8 mouse cellular contexts compared by ENCODE assay signal in genomic region chr4:155901205-155901604, GRCm38 (mm10). TPM values are rescaled to one million over a fixed set of nuclear protein-coding genes. Genes with fewer than 3 reads are reported as not detected.
DNase-seq lines count a peak whose midpoint lies in the region; ATAC-seq and TF ChIP-seq lines count a peak whose summit lies in the region.

No protein-coding gene starts in this region.

- peak; percentile 14 for DNase-seq in forebrain, embryonic 14.5 days (ENCODE audit: low spot score)
- peak; percentile 67 for DNase-seq in midbrain, postnatal 0 days (ENCODE audit: low spot score)
- DNase-seq in midbrain, embryonic 10.5 days (ENCODE audit: low spot score), result no peak
- peak; percentile 55 to 62 for DNase-seq in heart, postnatal 14 days
- DNase-seq in lung, postnatal 14 days, result peak; percentile 63
- DNase-seq in embryo, embryonic 10 days (ENCODE audit: low spot score), result no peak

- no peak overlapping the region for H3K27ac ChIP-seq in forebrain, embryonic 14.5 days (ENCODE audit: low read depth, low read length)
- no peak overlapping the region for H3K27ac ChIP-seq in forebrain, embryonic 16.5 days (ENCODE audit: low read length)
- no peak overlapping the region for H3K27ac ChIP-seq in midbrain, postnatal 0 days (ENCODE audit: low read depth, low read length)
- H3K27ac ChIP-seq in midbrain, embryonic 10.5 days (replicated peaks), result no peak overlapping the region

- H3K9me3 ChIP-seq in forebrain, embryonic 14.5 days (replicated peaks; ENCODE audit: control insufficient read depth, low read length), result no peaks in the 10 kb centered on the region
- no peaks in the 10 kb centered on the region for H3K9me3 ChIP-seq in forebrain, embryonic 16.5 days (ENCODE audit: control insufficient read depth, low read length)
- H3K9me3 ChIP-seq in midbrain, postnatal 0 days (ENCODE audit: low read length), result no peaks in the 10 kb centered on the region
- no peaks in the 10 kb centered on the region for H3K9me3 ChIP-seq in midbrain, embryonic 10.5 days (replicated peaks)

- no peak overlapping the region for H3K4me2 ChIP-seq in forebrain, embryonic 14.5 days (ENCODE audit: low read length)
- H3K4me2 ChIP-seq in forebrain, embryonic 16.5 days (ENCODE audit: low read length), result no peak overlapping the region
- no peak overlapping the region for H3K4me2 ChIP-seq in midbrain, postnatal 0 days (ENCODE audit: low read depth, low read length, poor library complexity, severe bottlenecking)

- peaks cover 94% of the 10 kb centered on the region for H3K36me3 ChIP-seq in forebrain, embryonic 14.5 days (ENCODE audit: control insufficient read depth, insufficient read depth, low read length)
- peaks cover 79% of the 10 kb centered on the region for H3K36me3 ChIP-seq in forebrain, embryonic 16.5 days (ENCODE audit: control insufficient read depth, insufficient read depth)
- peaks cover 83% of the 10 kb centered on the region for H3K36me3 ChIP-seq in midbrain, postnatal 0 days (ENCODE audit: insufficient read depth, low read length)
- peaks cover 96% of the 10 kb centered on the region for H3K36me3 ChIP-seq in midbrain, embryonic 10.5 days

- intact Hi-C loops in heart, postnatal 14 days (cut with DNase I), result no loop called here

- H3K9ac ChIP-seq in forebrain, embryonic 14.5 days (ENCODE audit: low read length), result no peak overlapping the region
- no peak overlapping the region for H3K9ac ChIP-seq in forebrain, embryonic 16.5 days (replicated peaks; ENCODE audit: low read depth, low read length)
- H3K9ac ChIP-seq in midbrain, postnatal 0 days (replicated peaks; ENCODE audit: low read length, poor library complexity, severe bottlenecking), result no peak overlapping the region

- WGBS in forebrain, embryonic 14.5 days, result 69% methylated on average over 3 of the region's 3 CpGs
- 63% methylated on average over 3 of the region's 3 CpGs for WGBS in forebrain, embryonic 16.5 days
- 83% methylated on average over 3 of the region's 3 CpGs for WGBS in midbrain, postnatal 0 days
- 82% methylated on average over 3 of the region's 3 CpGs for WGBS in midbrain, embryonic 10.5 days

- no peaks in the 10 kb centered on the region for H3K27me3 ChIP-seq in forebrain, embryonic 14.5 days (replicated peaks; ENCODE audit: control insufficient read depth, insufficient read depth, low read length)
- no peaks in the 10 kb centered on the region for H3K27me3 ChIP-seq in forebrain, embryonic 16.5 days (replicated peaks; ENCODE audit: control insufficient read depth, insufficient read depth, low read length)
- H3K27me3 ChIP-seq in midbrain, postnatal 0 days (ENCODE audit: insufficient read depth, low read length), result no peaks in the 10 kb centered on the region
- H3K27me3 ChIP-seq in midbrain, embryonic 10.5 days (ENCODE audit: low read depth, poor library complexity, severe bottlenecking), result no peaks in the 10 kb centered on the region

- ATAC-seq in forebrain, embryonic 14.5 days, result no peak
- ATAC-seq in forebrain, embryonic 16.5 days, result no peak
- no peak for ATAC-seq in midbrain, postnatal 0 days (ENCODE audit: low FRiP score)
- ATAC-seq in erythroblast, adult 5-6 weeks (replicated peaks; ENCODE audit: low FRiP score, poor library complexity, severe bottlenecking), result no peak

- no peaks in the 10 kb centered on the region for H3K4me1 ChIP-seq in forebrain, embryonic 14.5 days (ENCODE audit: control insufficient read depth, insufficient read depth, low read length)
- H3K4me1 ChIP-seq in forebrain, embryonic 16.5 days (replicated peaks; ENCODE audit: control insufficient read depth, insufficient read depth, low read length), result no peaks in the 10 kb centered on the region
- no peaks in the 10 kb centered on the region for H3K4me1 ChIP-seq in midbrain, postnatal 0 days (ENCODE audit: insufficient read depth, low read length)
- no peaks in the 10 kb centered on the region for H3K4me1 ChIP-seq in midbrain, embryonic 10.5 days

- H3K4me3 ChIP-seq in forebrain, embryonic 14.5 days (ENCODE audit: low read depth, low read length), result no peak overlapping the region
- H3K4me3 ChIP-seq in forebrain, embryonic 16.5 days (replicated peaks; ENCODE audit: low read length), result no peak overlapping the region
- no peak overlapping the region for H3K4me3 ChIP-seq in midbrain, postnatal 0 days (ENCODE audit: low read depth, low read length)
- no peak overlapping the region for H3K4me3 ChIP-seq in midbrain, embryonic 10.5 days

- no peak for TF ChIP-seq CTCF in midbrain, postnatal 0 days (IDR thresholded peaks at IDR 0.05)

RNA-seq across cellular contexts. Expression of gene Acap3, which starts 9.6 kb away (rescaled TPM):
- polyA plus RNA-seq in forebrain, embryonic 14.5 days (2014; fragmentation: Nextera tagmentation; extraction: Ambion mirVana), result 60.5 and 77.0 TPM in 2 replicates
- 94.8 and 101 TPM in 2 replicates for polyA plus RNA-seq in forebrain, embryonic 16.5 days (2015; fragmentation: Nextera tagmentation; extraction: Ambion mirVana)
- total RNA-seq in midbrain, postnatal 0 days (2014; rRNA removed), result 82.6 and 99.3 TPM in 2 replicates
- 63.3 and 64.5 TPM in 2 replicates for polyA plus RNA-seq in midbrain, postnatal 0 days (2015; fragmentation: Nextera tagmentation; extraction: Ambion mirVana)
- polyA plus RNA-seq in midbrain, embryonic 10.5 days (2016; fragmentation: Nextera tagmentation; extraction: Ambion mirVana), result 24.3 and 38.4 TPM in 2 replicates
- total RNA-seq in heart, postnatal 14 days (2021), result 10 to 100 TPM; 19.6 to 21.6 TPM
- 5.6 and 10.0 TPM in 2 replicates for total RNA-seq in erythroblast, adult 5-6 weeks (2015; ENCODE audit: low replicate concordance)
- total RNA-seq in erythroblast, adult 5-6 weeks (2017; ENCODE audit: low replicate concordance), result 4.3 and 23.7 TPM in 2 replicates

RNA-seq across cellular contexts. Expression of gene Pusl1, which starts 9.6 kb away (rescaled TPM):
- polyA plus RNA-seq in forebrain, embryonic 14.5 days (2014; fragmentation: Nextera tagmentation; extraction: Ambion mirVana), result 46.5 and 52.8 TPM in 2 replicates
- 68.0 and 70.3 TPM in 2 replicates for polyA plus RNA-seq in forebrain, embryonic 16.5 days (2015; fragmentation: Nextera tagmentation; extraction: Ambion mirVana)
- 71.9 and 95.9 TPM in 2 replicates for total RNA-seq in midbrain, postnatal 0 days (2014; rRNA removed)
- polyA plus RNA-seq in midbrain, postnatal 0 days (2015; fragmentation: Nextera tagmentation; extraction: Ambion mirVana), result 54.3 and 54.5 TPM in 2 replicates
- 50.7 and 53.4 TPM in 2 replicates for polyA plus RNA-seq in midbrain, embryonic 10.5 days (2016; fragmentation: Nextera tagmentation; extraction: Ambion mirVana)
- 10 to 100 TPM; 14.8 to 18.0 TPM for total RNA-seq in heart, postnatal 14 days (2021)
- 2.3 and 5.9 TPM in 2 replicates for total RNA-seq in erythroblast, adult 5-6 weeks (2015; ENCODE audit: low replicate concordance)
- total RNA-seq in erythroblast, adult 5-6 weeks (2017; ENCODE audit: low replicate concordance), result 2.2 and 5.3 TPM in 2 replicates

RNA-seq across cellular contexts. Expression of gene Ints11, which starts 31.9 kb away (rescaled TPM):
- polyA plus RNA-seq in forebrain, embryonic 14.5 days (2014; fragmentation: Nextera tagmentation; extraction: Ambion mirVana), result 94.6 and 102 TPM in 2 replicates
- polyA plus RNA-seq in forebrain, embryonic 16.5 days (2015; fragmentation: Nextera tagmentation; extraction: Ambion mirVana), result 89.8 and 100 TPM in 2 replicates
- 45.0 and 56.0 TPM in 2 replicates for total RNA-seq in midbrain, postnatal 0 days (2014; rRNA removed)
- 53.6 and 56.0 TPM in 2 replicates for polyA plus RNA-seq in midbrain, postnatal 0 days (2015; fragmentation: Nextera tagmentation; extraction: Ambion mirVana)
- 114 and 116 TPM in 2 replicates for polyA plus RNA-seq in midbrain, embryonic 10.5 days (2016; fragmentation: Nextera tagmentation; extraction: Ambion mirVana)
- total RNA-seq in heart, postnatal 14 days (2021), result 10 to 100 TPM; 16.9 to 19.5 TPM
- 5.6 and 10.0 TPM in 2 replicates for total RNA-seq in erythroblast, adult 5-6 weeks (2015; ENCODE audit: low replicate concordance)
- 7.8 and 8.5 TPM in 2 replicates for total RNA-seq in erythroblast, adult 5-6 weeks (2017; ENCODE audit: low replicate concordance)

RNA-seq across cellular contexts. Expression of gene Cptp, which starts 32.0 kb away (rescaled TPM):
- polyA plus RNA-seq in forebrain, embryonic 14.5 days (2014; fragmentation: Nextera tagmentation; extraction: Ambion mirVana), result 28.3 and 29.5 TPM in 2 replicates
- 22.5 and 23.8 TPM in 2 replicates for polyA plus RNA-seq in forebrain, embryonic 16.5 days (2015; fragmentation: Nextera tagmentation; extraction: Ambion mirVana)
- 35.3 and 43.7 TPM in 2 replicates for total RNA-seq in midbrain, postnatal 0 days (2014; rRNA removed)
- 27.3 and 32.1 TPM in 2 replicates for polyA plus RNA-seq in midbrain, postnatal 0 days (2015; fragmentation: Nextera tagmentation; extraction: Ambion mirVana)
- polyA plus RNA-seq in midbrain, embryonic 10.5 days (2016; fragmentation: Nextera tagmentation; extraction: Ambion mirVana), result 21.6 and 24.6 TPM in 2 replicates
- 10 to 100 TPM in 1 of 2 experiments, 1 to 10 TPM in 1; 9.9 to 10.6 TPM for total RNA-seq in heart, postnatal 14 days (2021)
- total RNA-seq in erythroblast, adult 5-6 weeks (2015; ENCODE audit: low replicate concordance), result 1.5 and 1.7 TPM in 2 replicates
- total RNA-seq in erythroblast, adult 5-6 weeks (2017; ENCODE audit: low replicate concordance), result 2.5 and 6.4 TPM in 2 replicates

RNA-seq across cellular contexts. Expression of gene Tas1r3, which starts 38.0 kb away (rescaled TPM):
- polyA plus RNA-seq in forebrain, embryonic 14.5 days (2014; fragmentation: Nextera tagmentation; extraction: Ambion mirVana), result 0.46 and 0.61 TPM in 2 replicates
- polyA plus RNA-seq in forebrain, embryonic 16.5 days (2015; fragmentation: Nextera tagmentation; extraction: Ambion mirVana), result 0.72 and 0.84 TPM in 2 replicates
- total RNA-seq in midbrain, postnatal 0 days (2014; rRNA removed), result 0.38 and 1.2 TPM in 2 replicates
- 0.12 and 0.22 TPM in 2 replicates for polyA plus RNA-seq in midbrain, postnatal 0 days (2015; fragmentation: Nextera tagmentation; extraction: Ambion mirVana)
- polyA plus RNA-seq in midbrain, embryonic 10.5 days (2016; fragmentation: Nextera tagmentation; extraction: Ambion mirVana), result 0.22 and 0.41 TPM in 2 replicates
- total RNA-seq in heart, postnatal 14 days (2021), result under 1 TPM; 0.26 to 0.32 TPM
- total RNA-seq in erythroblast, adult 5-6 weeks (2015; ENCODE audit: low replicate concordance), result not detected in 2 replicates
- 0.14 and 0.85 TPM in 2 replicates for total RNA-seq in erythroblast, adult 5-6 weeks (2017; ENCODE audit: low replicate concordance)

Comparison
In these comparisons a context has a peak if more than half of its experiments do, and no peak if none do; other contexts are left out.
1. DNase-seq: peak in forebrain, embryonic 14.5 days (single experiment), midbrain, postnatal 0 days (single experiment), heart, postnatal 14 days (2 of 2) and lung, postnatal 14 days (single experiment); none in midbrain, embryonic 10.5 days (single experiment) and embryo, embryonic 10 days (single experiment).